Mouse (Mus musculus): ENCODE results near the gene Nr1d1.

Gene Nr1d1

DNA sequence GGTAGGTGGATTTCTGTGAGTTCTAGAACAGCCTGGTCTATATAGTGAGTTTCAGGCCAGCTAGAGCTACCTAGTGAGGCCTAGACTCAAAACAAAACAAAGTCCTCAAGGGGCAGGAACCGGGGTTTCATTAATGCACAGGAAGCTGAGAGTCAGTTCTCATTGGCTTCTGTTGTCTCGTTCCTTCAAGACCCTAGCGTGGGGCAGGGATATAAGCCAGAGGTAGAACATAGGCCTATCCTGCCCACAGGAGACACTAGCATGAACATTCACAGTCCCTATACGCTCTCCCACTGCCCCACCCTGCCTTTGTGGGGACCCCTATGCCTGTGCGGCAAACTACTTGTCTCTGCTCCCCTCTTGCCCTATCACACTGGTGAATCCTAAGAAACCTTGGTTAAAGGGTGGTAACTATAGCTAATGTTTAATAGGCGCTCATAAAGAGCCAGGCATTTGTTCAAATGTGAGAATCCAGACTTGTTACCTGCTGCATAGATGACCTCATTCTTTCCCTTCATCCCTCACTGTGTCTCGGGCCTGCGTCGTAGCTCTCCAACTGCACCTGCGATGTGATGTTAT lies 22.5 kb downstream of the Nr1d1 start:
- DNase-seq (ENCODE audit: low spot score in 2 of 2): no peak

DNA sequence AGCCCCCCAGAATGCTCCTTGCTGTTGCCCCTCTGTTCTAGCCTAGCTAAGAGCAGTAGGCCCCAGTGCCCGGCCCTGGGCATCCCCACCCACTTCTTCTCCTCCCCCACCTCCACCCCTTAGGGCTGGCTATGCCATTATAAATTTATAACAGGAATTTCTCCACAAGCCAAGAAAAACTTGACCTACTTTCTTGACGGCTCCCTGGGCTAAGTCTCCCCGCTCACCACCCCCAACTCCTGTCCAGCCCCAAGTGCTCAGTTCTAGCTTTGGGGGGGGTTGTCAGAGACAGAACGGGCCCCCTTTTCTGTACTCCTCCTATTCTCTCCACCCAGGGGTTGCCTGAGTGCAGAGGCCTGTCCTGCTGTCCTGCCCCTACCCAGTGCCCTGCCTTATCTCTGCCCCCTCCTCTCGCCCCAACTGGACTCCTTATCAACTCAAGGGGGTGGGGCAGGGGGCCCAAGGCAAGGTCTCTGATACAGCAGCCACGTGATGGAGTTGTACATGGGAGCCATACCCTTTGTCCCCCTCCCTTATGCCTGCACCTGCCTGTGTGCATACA lies 23.8 kb downstream of the Nr1d1 start:
- DNase-seq (ENCODE audit: low spot score in 2 of 2): no peak

DNA sequence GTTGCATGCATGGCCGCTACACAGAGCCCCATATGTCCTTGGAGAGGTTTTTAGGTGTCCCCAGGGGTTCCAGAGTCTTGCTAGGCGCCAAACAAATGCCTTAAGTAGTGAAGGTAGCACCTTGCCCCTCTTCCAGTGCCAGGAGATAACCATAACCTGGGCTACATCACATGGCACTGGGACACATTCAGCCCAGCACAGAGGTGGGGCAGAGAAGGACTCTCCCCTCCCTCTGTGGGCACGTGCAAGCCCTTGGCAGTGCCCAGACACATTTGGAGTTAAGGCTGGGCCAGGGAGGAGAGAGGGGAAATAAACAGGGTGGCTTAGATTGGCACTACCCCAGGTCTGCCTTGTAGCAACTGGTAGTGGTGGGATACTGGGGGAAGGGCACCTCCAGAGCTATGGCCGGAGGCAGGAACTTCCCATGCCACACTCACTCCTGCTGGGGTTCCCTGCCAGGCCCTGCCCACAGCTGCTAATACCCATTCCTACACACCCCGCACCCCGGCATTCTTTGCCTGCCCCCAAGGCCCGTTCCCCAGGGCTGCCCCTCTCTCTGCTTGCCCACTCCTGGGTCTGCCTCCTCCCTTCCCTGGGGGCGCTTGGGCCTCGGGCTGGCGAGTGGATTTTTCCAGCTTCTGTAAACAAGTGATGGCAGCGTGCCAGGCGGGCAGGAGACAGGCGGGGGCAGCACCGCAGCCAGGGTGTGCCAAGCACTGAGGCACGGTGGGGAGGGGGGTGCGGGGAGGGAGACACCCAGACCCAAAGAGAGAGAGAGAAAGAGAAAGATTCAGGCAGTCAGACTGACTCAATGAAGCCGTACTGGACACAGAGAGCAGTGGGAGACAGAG lies 24.6 kb downstream of the Nr1d1 start:
- peak; percentile 92 to 93 for DNase-seq (ENCODE audit: low spot score in 2 of 2)

DNA sequence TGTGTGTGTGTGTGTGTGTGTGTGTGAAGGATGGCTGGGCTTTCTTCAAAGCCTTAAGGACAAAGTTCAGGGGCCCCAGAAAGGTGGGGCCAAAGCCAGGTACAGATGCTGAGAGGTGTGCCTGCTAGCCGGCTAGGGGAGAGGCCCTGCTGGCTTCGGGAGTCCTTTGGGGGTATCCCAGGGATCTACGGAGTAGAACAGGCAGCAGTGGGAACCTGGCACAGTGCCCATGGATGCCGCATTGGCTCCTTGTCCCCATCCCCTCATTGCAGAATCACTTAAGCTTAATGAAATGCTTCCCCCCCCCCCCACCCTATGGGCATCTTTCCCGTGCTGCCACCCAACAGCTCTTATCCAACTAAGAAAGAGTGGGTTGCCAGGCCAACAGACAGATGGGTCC lies 25.4 kb downstream of the Nr1d1 start:
- peak; percentile 84 to 85 for DNase-seq (ENCODE audit: low spot score in 2 of 2)

DNA sequence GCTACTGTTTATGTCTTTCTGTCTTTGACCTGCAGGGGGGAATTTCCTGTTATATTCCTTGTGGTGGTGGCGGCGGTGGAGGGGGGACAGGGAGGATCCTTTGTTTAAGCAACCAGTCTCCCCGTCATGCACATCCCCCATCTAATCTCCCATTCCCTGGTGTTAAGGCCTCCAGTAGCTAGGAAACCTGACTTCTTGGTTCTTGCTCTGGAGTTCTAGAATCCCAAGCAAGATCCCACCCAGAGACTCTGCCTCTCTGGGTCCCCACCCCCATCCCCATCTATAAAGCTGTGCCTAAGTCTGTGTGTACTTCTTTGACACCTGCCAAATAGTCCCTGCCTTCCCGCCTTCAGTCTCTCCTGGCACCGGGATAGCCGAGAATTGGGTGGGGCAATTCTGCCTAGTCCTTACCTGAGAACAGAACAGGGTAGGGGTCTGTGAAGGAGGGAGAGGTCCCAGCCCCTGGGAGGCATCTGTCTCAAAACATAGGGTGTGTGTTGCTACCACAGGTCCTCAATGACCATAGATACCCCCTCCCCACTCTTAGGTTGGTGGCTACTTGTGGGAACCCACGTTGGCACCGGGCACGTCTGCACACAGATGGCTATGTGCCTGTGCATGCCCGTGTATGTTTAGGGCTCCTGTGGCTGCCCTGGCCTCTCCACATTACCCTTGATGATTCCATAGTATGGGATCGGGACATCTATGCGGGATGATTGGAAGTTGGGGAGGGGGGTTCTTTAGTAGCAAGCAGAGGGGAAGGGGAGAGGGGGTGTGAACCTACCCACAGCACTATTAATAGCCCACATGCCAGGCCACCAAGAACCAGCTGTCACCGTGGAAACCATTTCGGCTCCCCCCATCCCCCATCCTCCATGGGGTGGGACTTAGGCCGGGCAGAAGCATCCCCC lies 26.4 kb downstream of the Nr1d1 start:
- peak in 1 of 2 experiments; percentile 72 for DNase-seq (ENCODE audit: low spot score in 2 of 2)

DNA sequence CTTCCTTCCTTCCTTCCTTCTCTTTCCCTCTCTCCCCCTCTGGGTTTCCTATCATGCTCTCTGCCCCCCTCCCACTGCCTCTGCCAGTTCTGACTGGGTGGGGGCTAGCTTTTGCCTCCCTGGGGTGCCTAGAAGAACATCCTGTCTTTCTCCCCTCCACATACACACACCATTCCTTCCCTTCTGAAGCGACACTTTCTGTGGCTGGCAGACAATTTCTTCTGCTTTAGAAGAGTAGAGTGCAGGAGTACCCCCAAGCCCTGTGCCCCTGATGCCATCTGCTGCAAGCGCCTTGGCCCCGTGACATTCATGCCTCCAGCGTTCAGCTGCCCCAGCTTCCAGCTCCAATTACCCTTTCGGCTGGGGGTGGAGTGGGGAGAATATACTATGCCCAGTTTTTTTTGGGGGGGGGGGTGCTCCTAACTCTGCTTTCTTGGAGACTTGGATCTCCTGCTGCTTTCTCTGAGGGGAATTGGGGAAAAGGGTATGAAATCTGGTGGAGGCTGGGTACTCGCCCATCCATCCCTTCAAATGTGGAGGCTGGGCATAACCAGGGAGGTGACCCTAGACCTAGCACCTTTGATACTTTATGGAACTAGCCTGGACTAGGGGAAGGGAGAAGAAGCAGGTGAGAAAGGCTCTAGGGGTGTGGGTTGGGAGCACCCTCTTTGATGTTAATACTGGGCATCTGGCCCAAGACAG lies 27.2 kb downstream of the Nr1d1 start:
- DNase-seq (ENCODE audit: low spot score in 2 of 2): peak in 1 of 2 experiments; percentile 58

DNA sequence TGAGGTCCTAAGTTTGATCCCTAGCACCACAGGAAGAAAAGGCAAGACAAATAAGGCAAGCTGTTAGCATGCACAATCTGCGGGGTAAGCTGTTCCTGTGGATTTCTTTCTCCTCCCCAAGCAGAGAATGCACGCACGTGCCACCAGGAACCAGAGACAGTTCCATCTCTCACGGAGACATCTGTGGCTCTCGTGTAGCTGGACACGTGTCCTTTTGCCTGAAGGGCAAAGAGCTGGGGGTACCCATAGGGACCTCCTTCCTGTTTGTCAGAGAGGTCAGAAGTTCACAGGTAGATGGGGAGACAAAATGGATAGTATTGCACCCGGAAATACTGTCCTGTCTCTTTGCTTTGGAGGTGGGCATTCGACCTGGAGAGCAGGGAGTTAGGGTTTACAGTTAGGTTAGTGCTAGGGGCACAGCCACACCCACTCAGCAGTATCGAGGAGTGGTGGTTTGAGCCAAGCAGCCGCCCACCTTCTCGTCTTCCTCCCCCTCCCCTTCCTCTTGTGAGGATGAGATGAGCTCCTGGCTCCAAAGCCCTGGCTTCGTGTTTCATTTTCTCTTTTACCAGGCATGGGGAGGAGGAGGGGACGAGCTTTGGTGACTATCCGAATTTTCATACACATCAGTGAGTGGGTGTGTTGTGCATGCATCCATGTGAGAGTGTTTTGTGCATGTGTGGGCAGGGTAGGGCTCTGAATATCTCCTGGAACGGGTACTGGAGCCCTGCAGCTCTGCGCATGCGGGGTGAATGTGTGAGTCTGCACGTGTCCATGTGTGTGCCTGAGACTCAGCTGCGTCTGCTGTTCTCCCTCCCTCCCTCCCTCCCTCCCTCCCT lies 28.1 kb downstream of the Nr1d1 start:
- DNase-seq (ENCODE audit: low spot score in 2 of 2): peak; percentile 95 to 98

DNA sequence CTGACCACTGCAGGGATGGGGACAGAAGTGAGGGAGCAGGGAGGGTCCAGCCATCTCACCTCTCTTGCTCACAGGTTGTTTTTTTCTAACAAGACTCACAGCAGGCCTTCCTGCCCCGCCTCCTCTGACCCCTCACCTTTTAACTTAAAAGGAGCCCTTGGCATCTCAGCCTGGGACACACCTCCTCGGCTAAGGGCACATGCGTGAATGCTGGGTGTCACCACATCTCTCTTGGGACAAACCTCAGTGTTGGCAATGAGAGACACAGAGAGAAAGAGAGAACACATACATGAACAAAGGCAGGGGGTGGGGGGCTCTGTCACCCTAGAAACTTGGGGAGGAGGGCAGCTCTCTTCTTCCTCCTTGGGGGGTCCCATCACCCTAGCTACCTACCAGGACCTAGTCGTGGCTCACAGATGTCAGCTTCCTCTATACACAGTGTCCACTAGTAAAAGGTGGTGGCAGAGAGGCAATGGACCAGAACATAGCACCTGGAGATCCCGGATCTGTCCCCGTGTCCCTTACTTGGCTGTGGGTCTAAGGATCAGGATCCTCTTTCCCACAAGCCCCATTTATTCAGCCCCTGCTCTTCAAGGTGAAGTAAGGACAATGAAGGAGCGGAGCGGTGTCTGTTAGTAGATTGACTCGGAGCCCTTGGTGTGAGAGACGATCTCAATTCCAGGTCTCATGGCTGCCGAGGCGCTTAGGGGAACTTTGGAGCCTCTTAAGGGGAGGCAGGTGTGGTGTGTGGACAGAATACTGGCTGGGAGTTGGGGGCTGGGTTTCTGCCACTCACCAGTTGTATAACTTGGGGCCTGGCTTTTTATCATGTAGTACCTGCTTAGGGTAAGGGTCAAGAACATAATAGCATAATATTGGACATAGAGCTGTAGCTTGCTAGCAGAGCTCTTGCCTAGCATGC lies 28.9 kb downstream of the Nr1d1 start:
- no peak for DNase-seq (ENCODE audit: low spot score in 2 of 2)

DNA sequence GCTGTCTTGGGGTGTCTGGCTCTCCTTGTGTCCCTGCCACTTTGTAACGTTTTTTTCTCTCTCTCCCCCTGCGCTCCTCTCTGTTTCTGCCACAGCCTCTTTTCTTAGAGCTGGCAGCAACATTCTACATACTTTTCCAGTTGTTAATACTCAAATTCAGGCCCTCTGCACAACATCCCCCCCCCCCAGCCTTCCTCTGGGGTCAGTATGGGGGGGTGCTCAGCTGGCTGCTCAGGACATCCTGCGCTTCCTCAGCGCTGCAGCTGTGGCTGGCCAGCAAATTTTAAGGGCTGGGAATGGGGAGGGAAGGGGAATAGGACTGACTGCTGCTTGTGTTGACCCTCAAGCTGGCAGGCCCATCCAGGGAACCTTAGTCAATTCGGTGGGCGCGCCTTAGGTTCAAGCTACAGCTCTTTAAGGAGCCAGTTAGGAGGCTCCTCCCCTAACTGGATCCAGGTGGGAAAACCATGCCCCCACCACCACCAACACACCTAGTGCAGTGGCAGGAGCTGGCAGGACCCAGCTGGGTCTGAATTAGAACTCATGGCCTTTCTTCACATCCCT lies 30.6 kb downstream of the Nr1d1 start:
- DNase-seq (ENCODE audit: low spot score in 2 of 2): no peak

DNA sequence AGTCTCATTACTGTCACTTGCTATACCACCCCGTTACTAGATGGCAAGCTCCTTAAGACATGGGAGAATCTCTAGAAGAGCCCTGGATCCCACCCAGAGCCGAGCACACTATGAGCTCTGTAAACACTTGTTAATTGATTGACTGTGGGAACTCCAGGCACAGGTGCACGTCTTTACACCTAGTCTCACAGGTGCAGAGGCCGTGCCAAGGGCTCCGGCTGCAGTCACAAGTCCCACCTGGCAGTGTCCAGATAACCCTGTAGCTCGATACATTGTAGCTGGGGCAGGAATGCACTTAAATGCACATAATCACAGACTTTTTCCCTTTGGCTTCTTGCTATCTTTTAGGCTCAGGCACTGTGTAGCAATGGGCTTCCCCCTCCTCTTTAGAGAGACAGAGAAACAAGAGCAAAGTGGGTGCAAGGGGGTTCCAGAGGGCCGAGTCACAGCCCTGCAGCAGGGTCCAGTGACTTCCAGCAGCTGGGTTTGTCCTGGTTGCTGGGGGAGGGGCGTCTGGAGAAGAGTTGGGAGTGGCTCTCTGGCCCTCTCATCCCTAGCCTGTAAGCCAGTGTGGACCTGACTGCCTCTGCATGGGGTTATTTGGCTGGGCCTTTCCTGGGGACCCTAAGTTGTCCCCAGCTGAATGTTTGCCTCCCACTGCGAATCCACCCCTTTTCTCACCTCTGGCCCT lies 31.3 kb downstream of the Nr1d1 start:
- DNase-seq (ENCODE audit: low spot score in 2 of 2): peak in 1 of 2 experiments; percentile 80

DNA sequence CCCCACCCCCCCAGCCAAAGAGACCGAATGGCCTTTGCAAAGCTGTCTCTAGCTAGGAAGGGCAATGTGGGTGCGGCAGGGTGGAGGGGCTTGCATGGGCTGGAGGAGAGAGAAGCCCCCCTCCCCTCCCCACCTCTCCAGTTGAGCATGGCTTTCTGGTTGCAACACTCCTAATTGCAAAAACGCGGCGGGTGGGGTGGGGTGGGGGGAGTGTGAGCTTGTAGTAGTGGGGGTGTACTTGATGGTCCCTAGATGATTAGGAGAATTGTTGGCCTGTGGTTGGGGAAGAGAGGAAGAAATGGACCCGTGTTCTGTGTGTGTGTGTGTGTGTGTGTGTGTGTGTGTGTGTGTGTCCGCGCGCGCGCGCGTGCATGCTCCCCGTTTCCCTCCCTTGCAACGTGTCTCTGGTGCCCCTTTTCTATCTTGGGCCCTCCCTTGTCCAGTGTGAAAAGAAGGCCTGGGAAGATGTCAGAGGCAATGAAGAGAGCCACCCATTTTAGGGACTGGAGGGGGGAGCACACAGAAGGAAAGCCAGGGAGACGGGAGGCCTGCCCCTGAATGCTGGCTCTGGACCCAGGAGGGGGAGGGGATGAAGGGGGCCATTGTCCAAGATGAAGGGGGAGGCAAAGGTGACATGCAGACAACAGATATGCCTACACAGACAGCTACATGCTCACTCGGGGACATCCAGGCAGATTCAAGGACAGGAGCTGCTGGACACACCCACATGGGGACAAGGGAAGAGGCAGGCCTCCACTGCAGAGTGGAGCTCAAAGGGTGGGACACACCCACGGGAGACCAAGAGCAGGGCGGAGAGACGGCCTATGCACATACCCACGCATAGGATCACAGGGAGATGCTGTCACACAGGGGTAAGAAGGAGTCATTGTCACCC lies 32.5 kb downstream of the Nr1d1 start:
- peak; percentile 70 for DNase-seq (ENCODE audit: low spot score in 2 of 2)

DNA sequence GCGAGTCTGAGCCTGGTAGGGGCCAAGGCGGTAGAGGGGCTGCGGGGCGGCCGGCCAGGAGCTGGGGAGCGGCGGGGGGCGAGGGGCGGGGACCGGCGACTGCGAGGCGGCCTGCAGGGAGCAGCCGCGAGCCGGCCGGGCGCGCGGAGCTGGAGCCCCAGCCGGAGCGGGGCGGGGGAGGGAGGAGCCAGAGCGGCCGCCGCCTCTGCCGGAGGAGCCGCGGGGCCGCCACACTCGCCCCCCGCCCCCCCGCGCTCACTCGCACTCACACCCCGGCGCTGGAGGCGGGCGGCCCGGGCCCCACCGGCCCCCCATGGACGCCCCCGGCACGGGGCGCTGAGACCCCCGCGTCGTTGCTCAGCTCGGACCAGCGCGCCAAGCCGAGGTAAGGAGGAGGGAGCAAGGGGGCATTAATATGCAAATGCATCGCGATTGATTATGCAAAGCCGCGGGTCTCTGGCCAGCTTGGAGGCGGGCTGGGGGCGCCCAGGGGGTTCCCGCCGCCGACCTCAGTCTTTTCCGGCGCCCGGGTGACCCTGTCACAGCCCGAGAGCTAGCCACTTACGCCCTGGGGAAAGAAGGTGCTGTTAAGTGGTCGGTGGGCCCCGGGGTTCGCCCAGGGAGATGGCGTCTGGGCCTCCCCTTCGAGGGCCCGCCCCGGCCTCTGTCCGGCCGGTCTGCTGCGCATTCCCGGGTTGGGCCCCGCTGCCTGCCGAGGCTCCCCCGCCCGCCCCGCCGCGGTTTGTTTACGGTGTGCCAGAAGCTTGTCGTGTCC lies 33.3 kb downstream of the Nr1d1 start:
- peak; percentile 87 to 88 for DNase-seq (ENCODE audit: low spot score in 2 of 2)

DNA sequence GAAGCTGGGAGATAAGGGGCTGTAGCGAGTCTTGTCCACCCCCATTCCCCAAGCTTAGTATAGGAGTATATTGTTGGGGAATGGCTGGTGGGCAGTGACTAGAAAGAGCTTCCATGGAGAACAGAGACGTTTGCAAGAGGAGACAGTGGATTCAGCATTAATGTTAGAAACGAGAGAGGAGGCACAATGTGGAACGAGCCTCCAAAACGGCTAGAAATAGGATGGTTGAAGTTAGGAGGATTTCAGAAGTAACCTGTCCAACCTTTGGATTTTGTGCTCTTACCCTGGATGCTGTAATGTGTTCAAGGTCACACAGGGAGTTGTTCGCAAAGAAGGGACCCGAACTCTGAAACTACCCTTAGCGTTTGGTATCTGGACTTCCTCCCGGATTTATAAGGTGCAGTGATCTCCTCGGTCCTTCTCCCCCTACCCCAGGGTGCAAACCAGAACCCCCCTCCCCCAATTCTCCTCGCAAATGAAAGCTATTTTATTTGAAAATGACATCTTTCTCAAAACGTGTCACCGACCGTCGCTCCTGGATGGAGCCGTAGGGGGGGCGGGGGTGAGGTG lies 34.0 kb downstream of the Nr1d1 start:
- DNase-seq (ENCODE audit: low spot score in 2 of 2): no peak

DNA sequence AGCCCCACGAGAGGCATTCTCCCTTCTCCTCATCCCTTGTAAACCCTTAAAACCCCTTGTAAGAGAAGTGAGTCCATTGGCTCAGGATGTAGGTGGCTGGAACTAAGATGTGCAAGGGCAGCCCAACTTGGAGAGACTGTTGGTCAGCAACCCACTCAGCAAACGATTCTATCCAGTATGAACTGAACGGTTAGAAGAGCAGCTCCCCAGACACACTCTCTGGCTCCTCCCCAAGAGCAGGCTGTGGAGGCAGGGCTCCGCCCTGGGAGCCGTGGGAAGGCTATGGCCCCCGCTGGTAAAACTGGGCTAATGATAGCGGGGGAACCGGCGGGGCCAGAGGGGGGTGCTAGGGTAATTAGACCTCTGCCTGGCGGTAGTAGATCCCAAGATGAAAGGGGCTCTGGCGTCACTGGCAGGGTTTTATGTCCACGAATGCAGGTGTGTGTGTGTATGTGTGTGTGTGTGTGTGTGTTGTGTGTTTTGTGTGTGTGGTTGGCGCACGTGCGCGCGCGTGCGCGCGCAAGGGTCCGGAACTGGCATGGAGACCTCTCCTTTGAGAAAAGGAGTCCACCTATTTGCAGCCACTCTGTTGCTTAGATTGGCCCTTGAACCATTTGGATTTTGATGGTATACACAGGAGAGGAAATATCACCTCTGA lies 34.6 kb downstream of the Nr1d1 start, which contains the start of gene Thra:
TSS of gene Thra (plus strand) at position 246 of the 658 bp plus-strand sequence.
- DNase-seq (ENCODE audit: low spot score in 2 of 2): peak; percentile 84 to 87

DNA sequence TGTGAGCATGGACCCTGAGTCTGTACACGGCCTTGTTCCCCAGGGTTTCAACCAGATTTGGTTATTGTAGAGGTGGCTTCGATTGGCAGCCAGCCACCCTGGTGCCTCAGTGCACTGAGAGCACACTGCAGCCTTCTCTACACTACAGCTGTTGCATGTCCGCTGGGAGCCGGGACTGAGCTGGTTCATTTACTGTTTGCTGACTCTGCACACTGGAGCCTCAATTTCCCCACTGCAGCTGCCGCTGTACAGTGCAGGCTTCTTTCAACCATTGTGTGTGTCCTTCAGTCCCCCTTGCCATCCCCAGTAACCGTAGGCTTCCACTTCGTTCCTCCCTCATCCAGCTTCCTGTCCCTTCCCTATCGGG lies 35.1 kb downstream of the Nr1d1 start:
- DNase-seq (ENCODE audit: low spot score in 2 of 2): peak; percentile 72 to 77

DNA sequence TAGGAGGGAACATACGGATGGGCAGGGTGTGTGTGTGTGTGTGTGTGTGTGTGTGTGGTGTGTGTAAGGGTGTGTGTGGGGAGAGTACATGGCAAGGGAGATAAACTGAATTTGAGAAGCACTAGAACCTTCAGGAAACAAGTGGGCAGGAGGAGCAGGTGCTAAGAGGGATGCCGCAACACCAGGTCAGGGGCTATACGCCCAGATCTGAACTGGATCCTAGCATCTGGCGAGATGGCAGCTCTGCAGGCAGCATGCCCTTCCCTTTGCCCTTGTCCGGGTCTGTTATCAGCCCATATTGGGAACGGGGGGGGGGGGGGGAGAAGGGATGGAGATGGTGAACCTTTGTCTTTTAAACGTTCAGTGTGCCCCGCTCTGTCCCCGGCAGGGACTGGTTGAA lies 36.2 kb downstream of the Nr1d1 start:
- no peak for DNase-seq (ENCODE audit: low spot score in 2 of 2)

Data from right cerebral cortex, postnatal 10 days (tissue).